Mouse (Mus musculus) embryonic facial prominence, embryonic 15.5 days (tissue): ENCODE results near the gene Grb2. TPM values are rescaled to one million over a fixed set of nuclear protein-coding genes. Genes with fewer than 3 reads are reported as not detected.

Experiments used
- ATAC-seq: fragments of 200-750 bp; cut with Nextera tagmentation; 2 replicates; pipeline ENCODE4 v1.8.0; 2017; ENCODE audit warnings: low read depth, moderate TSS enrichment; ENCODE audit not compliant: insufficient number of reproducible peaks, low FRiP score, low TSS enrichment
- H3K27ac ChIP-seq: fragments of 300-500 bp; sonication (generic); replicated peaks from 2 replicates; pipeline ENCODE4 v1.5.1; 2015; ENCODE audit warnings: mild to moderate bottlenecking, inconsistent platforms
- H3K27me3 ChIP-seq: fragments of 300-500 bp; sonication (generic); 2 replicates; pipeline ENCODE4 v1.6.1; 2015; ENCODE audit warnings: inconsistent platforms
- H3K36me3 ChIP-seq: fragments of 300-500 bp; sonication (generic); 2 replicates; pipeline ENCODE4 v1.6.1; 2015; ENCODE audit warnings: mild to moderate bottlenecking, inconsistent platforms
- H3K4me1 ChIP-seq: fragments of 300-500 bp; sonication (generic); 2 replicates; pipeline ENCODE4 v1.6.1; 2015; ENCODE audit warnings: inconsistent platforms
- H3K4me2 ChIP-seq: fragments of 300-500 bp; sonication (generic); replicated peaks from 2 replicates; pipeline ENCODE4 v1.6.1; 2015; ENCODE audit warnings: mild to moderate bottlenecking, inconsistent platforms
- H3K4me3 ChIP-seq: fragments of 300-500 bp; sonication (generic); replicated peaks from 2 replicates; pipeline ENCODE4 v1.5.1; 2015; ENCODE audit warnings: mild to moderate bottlenecking, inconsistent platforms
- H3K9ac ChIP-seq: fragments of 300-500 bp; sonication (generic); 2 replicates; pipeline ENCODE4 v1.6.1; 2015; ENCODE audit warnings: inconsistent platforms
- H3K9me3 ChIP-seq: fragments of 300-500 bp; sonication (generic); replicated peaks from 2 replicates; pipeline ENCODE4 v1.6.1; 2016; ENCODE audit warnings: inconsistent platforms
- whole genome bisulfite sequencing: fragments of 180-500 bp; shearing (Covaris S2); methylation state at CpG from one replicate; pipeline ENCODE4 v1.1.7; 2015; 5-methylcytosine and 5-hydroxymethylcytosine counted together
- polyA plus RNA-seq: library from polyadenylated mRNA; unstranded; fragments of >200 nt; fragmentation: Nextera tagmentation; extraction: Ambion mirVana; gene quantifications from 2 replicates; pipeline ENCODE4 v1.2.1, GENCODE M21; 2015

The Grb2 gene
- polyA plus RNA-seq, 1 experiment from 2014 or later = 94.9 TPM

DNA sequence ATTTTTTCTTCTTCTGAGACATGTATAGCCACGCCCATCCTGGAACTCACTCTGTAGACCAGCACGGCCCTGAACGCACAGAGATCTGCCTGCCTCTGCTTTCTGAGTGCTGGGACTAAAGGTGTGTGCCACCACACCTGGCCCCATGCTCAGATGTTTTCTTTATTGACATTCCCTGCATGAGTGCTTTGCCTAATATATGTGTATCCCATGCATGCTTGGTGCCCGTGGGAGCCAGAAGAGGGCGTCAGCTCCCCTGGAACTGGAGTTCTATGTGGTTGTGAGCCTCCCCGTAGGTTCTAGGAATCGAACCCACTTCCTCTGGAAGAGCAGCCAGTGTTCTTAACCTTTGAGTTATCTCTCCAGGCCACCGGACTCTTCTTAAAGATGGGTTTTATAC, 73.4 kb downstream of the Grb2 start:
- H3K36me3 ChIP-seq = no peaks in the 10 kb centered on the region
- no peak overlapping the region for H3K4me2 ChIP-seq
- H3K4me1 ChIP-seq = no peaks in the 10 kb centered on the region
- ATAC-seq = no peak
- 83% methylated on average over 8 of the region's 8 CpGs for WGBS
- H3K4me3 ChIP-seq = no peak overlapping the region
- no peak overlapping the region for H3K27ac ChIP-seq
- no peaks in the 10 kb centered on the region for H3K27me3 ChIP-seq
- no peaks in the 10 kb centered on the region for H3K9me3 ChIP-seq
- H3K9ac ChIP-seq = no peak overlapping the region

DNA sequence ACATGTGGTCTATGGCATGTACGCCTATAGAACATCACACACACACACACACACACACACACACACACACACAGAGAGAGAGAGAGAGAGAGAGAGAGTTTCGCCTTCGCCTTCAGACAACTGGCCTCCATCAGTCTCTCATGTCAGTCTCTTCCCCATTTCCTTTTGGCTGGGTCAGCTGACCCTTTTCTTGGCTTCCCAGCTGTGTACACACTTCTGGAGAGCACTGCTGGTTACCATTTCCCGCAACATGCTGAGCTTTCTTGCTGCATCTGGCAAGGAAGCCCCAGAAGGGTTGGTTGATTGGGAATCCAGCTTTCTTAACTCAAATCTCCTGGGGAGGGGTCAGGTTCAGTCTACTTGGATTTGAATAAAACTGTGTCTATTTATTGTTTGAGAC, 74.3 kb downstream of the Grb2 start:
- Histone ChIP-seq H3K27ac (no peak overlapping the region), H3K36me3 (no peaks in the 10 kb centered on the region), H3K4me3 (no peak overlapping the region), H3K9ac (no peak overlapping the region), H3K9me3 (no peaks in the 10 kb centered on the region), H3K4me1 (no peaks in the 10 kb centered on the region), H3K4me2 (no peak overlapping the region), H3K27me3 (no peaks in the 10 kb centered on the region)
- WGBS = 60% methylated on average over 4 of the region's 4 CpGs
- no peak for ATAC-seq

DNA sequence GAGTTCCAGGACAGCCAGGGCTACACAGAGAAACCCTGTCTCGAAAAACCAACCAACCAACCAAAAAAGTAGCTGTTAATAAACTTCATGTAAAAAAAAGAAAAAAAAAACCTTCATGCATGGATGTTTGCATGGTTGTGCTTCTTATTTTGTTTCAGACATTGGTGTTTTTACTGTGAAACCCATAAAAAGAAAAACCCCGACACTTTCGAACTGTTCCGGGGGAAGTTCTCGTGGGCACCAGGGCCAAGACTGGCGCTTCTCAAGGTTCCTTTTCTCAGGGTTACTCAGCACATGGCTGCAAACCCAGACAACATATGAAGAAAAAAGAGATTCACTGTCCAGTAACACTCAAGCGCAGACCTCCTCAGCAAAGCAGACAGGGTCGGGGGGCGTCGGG, 75.5 kb downstream of the Grb2 start:
- H3K36me3 ChIP-seq = no peaks in the 10 kb centered on the region
- H3K27ac ChIP-seq = no peak overlapping the region
- no peak for ATAC-seq
- no peaks in the 10 kb centered on the region for H3K4me1 ChIP-seq
- no peaks in the 10 kb centered on the region for H3K27me3 ChIP-seq
- H3K4me3 ChIP-seq = no peak overlapping the region
- no peaks in the 10 kb centered on the region for H3K9me3 ChIP-seq
- WGBS = 75% methylated on average over 10 of the region's 10 CpGs
- H3K9ac ChIP-seq = no peak overlapping the region
- no peak overlapping the region for H3K4me2 ChIP-seq

DNA sequence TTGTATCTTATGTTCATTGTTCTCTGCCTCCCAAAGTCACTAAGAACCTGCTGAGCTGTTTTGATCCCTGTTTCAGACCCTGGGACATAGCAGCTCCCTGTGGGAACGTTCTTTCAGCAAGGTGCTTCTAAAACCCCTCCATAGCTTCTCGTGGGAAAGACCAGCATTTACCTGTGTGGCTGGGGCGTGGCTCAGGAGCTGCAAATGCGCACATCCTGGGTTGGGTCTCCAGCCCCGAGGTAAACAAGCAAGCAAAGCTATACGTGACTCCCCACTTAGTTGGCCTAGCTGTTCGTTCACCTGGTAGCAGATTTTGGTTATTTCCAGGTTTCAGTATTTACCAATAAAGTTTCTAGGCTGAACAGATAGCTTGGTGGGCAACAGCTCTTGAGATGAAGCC, 76.2 kb downstream of the Grb2 start:
- WGBS = 68% methylated on average over 7 of the region's 7 CpGs
- Histone ChIP-seq H3K9ac (no peak overlapping the region), H3K4me2 (no peak overlapping the region), H3K27me3 (no peaks in the 10 kb centered on the region), H3K9me3 (no peaks in the 10 kb centered on the region), H3K36me3 (no peaks in the 10 kb centered on the region), H3K4me1 (peaks cover 4% of the 10 kb centered on the region; the same call in 1 of the 2 replicates), H3K27ac (no peak overlapping the region), H3K4me3 (no peak overlapping the region)
- no peak for ATAC-seq

DNA sequence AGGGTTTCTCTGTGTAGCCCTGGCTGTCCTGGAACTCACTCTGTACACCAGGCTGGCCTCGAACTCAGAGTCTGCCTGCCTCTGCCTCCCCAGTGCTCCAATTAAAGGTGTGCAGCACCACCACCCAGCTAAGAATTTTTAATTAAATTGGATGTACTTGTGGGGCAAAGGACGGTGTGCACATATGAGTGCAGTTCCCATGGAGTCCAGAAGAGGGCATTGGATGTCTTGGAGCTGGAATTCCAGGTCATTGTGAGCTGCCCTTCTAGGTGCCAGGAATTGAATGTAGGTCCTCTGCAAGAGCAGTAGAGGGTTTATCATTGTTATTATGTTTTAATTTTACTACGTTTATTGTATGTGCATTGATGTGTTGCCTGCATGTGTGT, 76.9 kb downstream of the Grb2 start:
- H3K4me3 ChIP-seq = no peak overlapping the region

DNA sequence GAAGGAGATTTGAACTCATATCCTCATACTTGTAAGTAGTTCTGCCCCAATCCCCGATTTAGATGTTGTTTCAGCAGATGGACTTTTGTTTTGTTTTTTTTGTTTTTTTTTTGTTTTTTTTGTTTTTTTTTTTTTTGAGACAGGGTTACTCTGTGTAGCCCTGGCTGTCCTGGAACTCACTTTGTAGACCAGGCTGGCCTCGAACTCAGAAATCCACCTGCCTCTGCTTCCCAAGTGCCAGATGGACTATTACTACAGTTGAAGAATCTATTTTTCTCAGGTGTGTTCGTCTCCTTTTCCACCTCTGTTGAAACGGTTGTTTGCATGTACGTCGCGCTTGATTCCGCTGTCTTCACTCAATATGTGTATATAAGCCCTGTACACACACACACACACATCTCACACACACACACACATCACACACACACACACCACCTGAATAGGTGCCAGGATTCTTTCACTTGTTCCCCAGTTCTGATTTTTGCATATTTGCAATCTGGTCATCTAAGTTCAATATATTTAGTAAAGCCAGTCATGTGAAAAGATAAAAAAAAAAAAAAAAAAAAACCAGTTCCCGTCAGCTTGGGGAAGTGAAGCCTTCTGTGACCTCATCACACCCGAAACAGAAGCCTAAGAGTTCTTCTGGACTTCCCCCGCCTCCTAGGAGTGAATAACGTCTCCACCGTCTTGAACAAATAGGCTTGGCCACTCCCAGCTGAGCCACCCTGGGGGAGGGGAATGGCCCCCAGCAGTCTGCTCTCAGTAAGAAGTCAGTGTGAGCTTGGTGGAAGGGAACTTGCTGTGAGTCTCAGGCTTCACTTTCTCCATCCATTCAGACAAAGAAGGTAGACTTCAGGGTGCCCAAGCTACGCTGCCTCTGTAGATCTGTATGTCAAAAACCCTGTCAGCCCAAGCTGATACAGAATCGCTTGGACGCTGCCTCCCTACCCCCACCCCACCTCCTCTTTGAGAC, 77.6 kb downstream of the Grb2 start:
- no peak overlapping the region for H3K4me2 ChIP-seq
- peaks cover 8% of the 10 kb centered on the region; the same call in 1 of the 2 replicates for H3K4me1 ChIP-seq
- no peak for ATAC-seq
- H3K4me3 ChIP-seq = no peak overlapping the region
- 44% methylated on average over 16 of the region's 16 CpGs for WGBS
- H3K9ac ChIP-seq = no peak overlapping the region
- H3K36me3 ChIP-seq = no peaks in the 10 kb centered on the region
- no peaks in the 10 kb centered on the region for H3K27me3 ChIP-seq
- no peak overlapping the region for H3K27ac ChIP-seq
- no peaks in the 10 kb centered on the region for H3K9me3 ChIP-seq

More for the DNA sequence above, 76.9 kb downstream of the Grb2 start:
- Histone ChIP-seq H3K9ac (no peak overlapping the region), H3K27ac (no peak overlapping the region), H3K4me1 (peaks cover 8% of the 10 kb centered on the region; the same call in 1 of the 2 replicates), H3K36me3 (no peaks in the 10 kb centered on the region), H3K9me3 (no peaks in the 10 kb centered on the region), H3K4me2 (no peak overlapping the region), H3K27me3 (no peaks in the 10 kb centered on the region)
- WGBS = 16% methylated on average over 3 of the region's 3 CpGs
- ATAC-seq = no peak

DNA sequence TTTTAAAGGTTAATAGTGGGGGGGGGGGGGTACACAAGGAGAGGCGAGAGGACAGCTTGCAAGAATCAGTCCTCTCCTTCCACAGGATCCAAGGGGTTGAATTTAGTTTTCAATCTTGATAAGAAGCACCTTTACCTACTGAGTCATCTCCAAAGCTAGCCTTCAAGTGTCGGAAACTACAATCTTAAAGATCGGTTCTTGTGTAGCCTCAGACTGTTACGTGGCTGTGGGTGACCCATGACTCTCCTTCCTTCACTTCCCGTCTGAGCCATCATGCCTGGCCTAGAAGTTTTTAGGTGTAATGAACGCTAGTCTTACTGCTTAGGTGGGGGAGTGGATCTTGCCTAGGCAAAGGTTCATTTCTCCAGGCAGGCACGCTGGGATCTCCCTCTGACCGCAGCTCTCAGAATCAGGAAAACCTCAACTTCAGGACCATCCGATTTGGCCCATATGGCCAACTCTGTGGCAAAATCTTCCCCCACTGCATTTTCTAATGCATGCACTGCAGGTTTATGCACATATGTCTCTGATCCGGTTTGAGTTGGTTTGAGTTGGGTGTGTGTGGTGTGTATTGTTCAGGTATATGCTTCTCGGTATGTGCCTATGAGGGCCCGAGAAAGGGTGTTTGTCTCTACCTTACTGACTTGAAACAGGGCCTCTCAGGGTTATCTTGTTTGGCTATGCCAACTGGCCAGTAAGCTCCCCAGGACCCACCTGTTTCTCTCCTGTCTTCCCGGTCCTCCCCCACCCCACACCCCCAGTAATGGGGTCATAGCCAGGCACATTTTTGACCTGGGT, 78.5 kb downstream of the Grb2 start:
- Histone ChIP-seq H3K9me3 (no peaks in the 10 kb centered on the region), H3K27me3 (no peaks in the 10 kb centered on the region), H3K4me1 (peaks cover 8% of the 10 kb centered on the region; the same call in 1 of the 2 replicates), H3K4me2 (no peak overlapping the region), H3K4me3 (no peak overlapping the region), H3K36me3 (no peaks in the 10 kb centered on the region), H3K27ac (no peak overlapping the region), H3K9ac (no peak overlapping the region)
- 85% methylated on average over 13 of the region's 13 CpGs for WGBS
- ATAC-seq = no peak

DNA sequence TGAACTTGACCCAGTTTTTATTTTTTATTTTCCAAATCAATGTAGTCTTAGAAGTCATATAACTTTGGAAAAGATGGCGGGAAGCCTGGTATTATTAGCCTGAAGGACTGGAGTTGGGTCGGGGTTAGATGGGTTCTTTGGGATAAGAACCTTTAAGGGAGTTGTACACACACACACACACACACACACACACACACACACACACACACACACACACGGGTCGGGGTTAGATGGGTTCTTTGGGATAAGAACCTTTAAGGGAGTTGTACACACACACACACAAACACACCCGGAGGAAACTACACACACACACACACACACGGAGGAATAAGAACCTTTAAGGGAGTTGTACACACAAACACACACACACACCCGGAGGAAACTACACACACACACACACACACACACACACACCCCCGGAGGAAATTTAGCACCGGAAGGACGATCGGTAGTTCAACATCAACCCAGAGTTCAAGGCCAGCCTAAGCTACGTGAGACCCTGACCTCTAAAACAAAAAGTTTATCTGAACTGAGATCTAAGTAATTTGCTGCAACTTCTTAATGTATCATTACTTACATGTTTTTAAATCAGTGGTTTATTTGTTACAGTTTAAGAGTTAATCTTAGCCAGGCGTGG, 79.8 kb downstream of the Grb2 start:
- Histone ChIP-seq H3K27me3 (no peaks in the 10 kb centered on the region), H3K4me3 (peak overlapping the region; percentile 76), H3K9me3 (no peaks in the 10 kb centered on the region), H3K4me1 (peaks cover 8% of the 10 kb centered on the region; the same call in 1 of the 2 replicates), H3K4me2 (peak overlapping the region; percentile 91), H3K36me3 (0 out of 2 replicates have a peak, but pooled peaks cover under 1% of the 10 kb centered on the region), H3K9ac (no peak overlapping the region), H3K27ac (peak overlapping the region; percentile 55; the same call in 1 of the 2 replicates)
- WGBS = 52% methylated on average over 13 of the region's 13 CpGs
- no peak; the same call in 1 of the 2 replicates for ATAC-seq

DNA sequence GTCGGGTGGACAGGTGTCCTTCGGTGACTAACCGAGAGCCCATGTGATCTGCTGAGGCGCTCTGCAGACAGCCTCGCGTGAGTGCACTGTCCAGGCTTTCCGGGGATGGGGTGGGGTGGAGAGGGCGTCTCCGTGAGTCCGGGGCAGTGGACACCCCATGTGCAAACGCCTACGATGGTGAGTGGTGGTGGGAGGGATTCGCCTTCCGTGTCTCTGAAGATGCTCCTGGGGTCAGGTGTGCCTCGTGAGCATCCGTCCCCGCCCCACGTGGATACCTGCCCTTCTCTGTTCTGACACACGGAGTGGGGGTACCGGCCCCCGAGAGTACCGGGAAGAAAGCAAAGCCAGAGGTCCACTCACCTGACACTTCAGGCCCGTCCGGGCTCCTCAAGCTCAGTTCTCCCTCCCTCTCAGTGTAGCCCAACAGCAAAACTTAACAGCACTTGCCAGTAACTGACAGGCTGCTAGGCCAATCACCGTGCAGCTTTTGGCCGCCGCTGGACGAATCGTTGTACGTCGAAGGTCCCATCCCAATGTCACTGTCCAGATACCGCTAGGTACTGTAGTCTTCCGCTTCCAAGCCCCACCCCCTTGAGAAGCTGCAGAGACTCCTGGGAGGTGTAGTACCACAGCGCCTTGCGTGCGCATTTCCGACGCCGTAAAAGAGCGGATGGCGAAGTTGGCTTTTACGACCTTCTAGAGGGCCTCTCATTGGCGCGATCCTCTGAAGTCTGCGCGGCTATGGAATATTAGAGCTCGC, 80.5 kb downstream of the Grb2 start, which contains the start of gene Slc25a19:
Slc25a19 (minus strand) TSS at position 591 of the 760 bp plus-strand sequence.
- peaks cover 6% of the 10 kb centered on the region for H3K36me3 ChIP-seq
- H3K27ac ChIP-seq = peak within 1 kb of the TSS; percentile 55; the same call in 1 of the 2 replicates
- no peaks in the 10 kb centered on the region for H3K27me3 ChIP-seq
- H3K9ac ChIP-seq = peak within 1 kb of the TSS; percentile 70
- peak within 1 kb of the TSS; percentile 76 for H3K4me3 ChIP-seq
- H3K4me2 ChIP-seq = peak within 1 kb of the TSS; percentile 91
- peaks cover 8% of the 10 kb centered on the region; the same call in 1 of the 2 replicates for H3K4me1 ChIP-seq
- under 1% methylated on average over 47 of the region's 47 CpGs for WGBS
- no peaks in the 10 kb centered on the region for H3K9me3 ChIP-seq
- ATAC-seq = peak; percentile 100

DNA sequence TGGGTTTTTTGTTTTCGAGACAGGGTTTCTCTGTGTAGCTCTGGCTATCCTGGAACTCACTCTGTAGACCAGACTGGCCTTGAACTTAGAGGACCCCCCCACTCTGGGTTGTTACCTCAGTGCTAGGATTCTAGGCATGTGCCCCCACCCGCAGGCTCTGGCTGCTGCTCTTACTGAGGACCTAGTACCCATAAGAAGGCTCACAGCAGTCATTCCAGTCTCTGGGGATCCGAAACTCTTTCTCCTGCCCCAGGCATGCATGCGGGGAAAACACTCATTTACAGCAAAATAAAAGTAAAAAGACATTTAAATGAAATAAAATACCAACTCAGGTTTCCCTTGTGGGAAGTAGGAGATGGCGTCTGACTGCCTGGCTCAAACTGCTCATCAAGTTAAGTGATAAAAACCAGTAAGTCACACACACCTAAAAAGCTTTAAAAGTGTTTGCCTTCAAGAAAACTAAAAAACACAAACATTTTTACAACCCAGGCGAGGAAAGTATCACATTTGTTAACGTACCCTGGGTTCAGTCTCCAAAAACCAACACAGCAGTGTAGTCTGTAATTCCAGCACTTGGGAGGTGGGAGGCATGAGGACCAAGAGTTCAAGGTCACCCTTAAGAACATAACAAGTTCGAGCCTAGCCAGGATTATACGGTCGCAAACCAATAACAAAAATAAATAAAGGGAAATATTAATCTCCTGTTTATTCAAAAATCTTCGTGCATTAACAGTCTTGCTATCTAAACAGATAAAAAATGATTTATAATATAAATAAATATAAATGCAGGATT, 81.4 kb downstream of the Grb2 start:
- Histone ChIP-seq H3K4me1 (peaks cover 8% of the 10 kb centered on the region; the same call in 1 of the 2 replicates), H3K9me3 (no peaks in the 10 kb centered on the region), H3K4me3 (peak overlapping the region; percentile 76), H3K4me2 (peak overlapping the region; percentile 91), H3K27me3 (no peaks in the 10 kb centered on the region), H3K36me3 (peaks cover 15% of the 10 kb centered on the region), H3K9ac (no peak overlapping the region), H3K27ac (no peak overlapping the region)
- WGBS = 47% methylated on average over 11 of the region's 11 CpGs
- ATAC-seq = no peak
